Mouse (Mus musculus): ENCODE results near the gene Ptprs.

The Ptprs gene

GRCm38 (mm10) chr17:56425584-56425914 lies 50.7 kb downstream of the Ptprs start:
- DNase-seq (ENCODE audit: low read depth, low spot score): peak; percentile 57

GRCm38 (mm10) chr17:56424726-56425583 lies 51.3 kb downstream of the Ptprs start:
- DNase-seq (ENCODE audit: low read depth, low spot score): peak; percentile 84

GRCm38 (mm10) chr17:56420022-56420421 lies 56.3 kb downstream of the Ptprs start:
- DNase-seq (ENCODE audit: low read depth, low spot score): no peak

- no peak for DNase-seq (ENCODE audit: low read depth, low spot score)
Measured at GRCm38 (mm10) chr17:56418304-56418703, 58.0 kb downstream of the Ptprs start.

GRCm38 (mm10) chr17:56414785-56415184 lies 61.5 kb downstream of the Ptprs start:
- no peak for DNase-seq (ENCODE audit: low read depth, low spot score)

GRCm38 (mm10) chr17:56413113-56413512 lies 63.2 kb downstream of the Ptprs start:
- no peak for DNase-seq (ENCODE audit: low read depth, low spot score)

- no peak for DNase-seq (ENCODE audit: low read depth, low spot score)
Measured at GRCm38 (mm10) chr17:56411437-56411836, 64.8 kb downstream of the Ptprs start.

- no peak for DNase-seq (ENCODE audit: low read depth, low spot score)
Measured at GRCm38 (mm10) chr17:56409759-56410158, 66.5 kb downstream of the Ptprs start.

- DNase-seq (ENCODE audit: low read depth, low spot score): no peak
Measured at GRCm38 (mm10) chr17:56408965-56409625, 67.2 kb downstream of the Ptprs start.

- no peak for DNase-seq (ENCODE audit: low read depth, low spot score)
Measured at GRCm38 (mm10) chr17:56407379-56407778, 68.9 kb downstream of the Ptprs start.

GRCm38 (mm10) chr17:56406878-56407277 lies 69.4 kb downstream of the Ptprs start:
- DNase-seq (ENCODE audit: low read depth, low spot score): no peak

GRCm38 (mm10) chr17:56405856-56406840 lies 70.1 kb downstream of the Ptprs start:
- no peak for DNase-seq (ENCODE audit: low read depth, low spot score)

GRCm38 (mm10) chr17:56405341-56405740 lies 70.9 kb downstream of the Ptprs start:
- no peak for DNase-seq (ENCODE audit: low read depth, low spot score)

- DNase-seq (ENCODE audit: low read depth, low spot score): no peak
Measured at GRCm38 (mm10) chr17:56401051-56401521, 75.2 kb downstream of the Ptprs start.

GRCm38 (mm10) chr17:56400221-56400620 lies 76.1 kb downstream of the Ptprs start:
- DNase-seq (ENCODE audit: low read depth, low spot score): no peak

- no peak for DNase-seq (ENCODE audit: low read depth, low spot score)
Measured at GRCm38 (mm10) chr17:56396051-56396450, 80.2 kb downstream of the Ptprs start.

- no peak for DNase-seq (ENCODE audit: low read depth, low spot score)
Measured at GRCm38 (mm10) chr17:56393889-56394288, 82.4 kb downstream of the Ptprs start.

GRCm38 (mm10) chr17:56393238-56393637 lies 83.0 kb downstream of the Ptprs start:
- no peak for DNase-seq (ENCODE audit: low read depth, low spot score)

GRCm38 (mm10) chr17:56387612-56388011 lies 88.7 kb downstream of the Ptprs start:
- no peak for DNase-seq (ENCODE audit: low read depth, low spot score)

- no peak for DNase-seq (ENCODE audit: low read depth, low spot score)
Measured at GRCm38 (mm10) chr17:56384903-56385302, 91.4 kb downstream of the Ptprs start.

GRCm38 (mm10) chr17:56382997-56383396 lies 93.3 kb downstream of the Ptprs start:
- DNase-seq (ENCODE audit: low read depth, low spot score): no peak

GRCm38 (mm10) chr17:56381183-56381582 lies 95.1 kb downstream of the Ptprs start:
- DNase-seq (ENCODE audit: low read depth, low spot score): no peak
